Mouse (Mus musculus): ENCODE measurements around the gene Cetn3. TPM values are rescaled to one million over a fixed set of nuclear protein-coding genes. Genes with fewer than 3 reads are reported as not detected.

Cetn3 gene
- polyA plus RNA-seq, 2 experiments = 64.1 to 142 TPM

GRCm38 (mm10) chr13:81836386-81837177 is 53.7 kb downstream of the Cetn3 start:
- H3K9ac ChIP-seq (replicated peaks) = no peak overlapping the region
- no peaks in the 10 kb centered on the region for H3K27me3 ChIP-seq (ENCODE audit: control insufficient read depth, insufficient read depth, low read length)
- no peak for ATAC-seq (ENCODE audit: insufficient read depth)
- WGBS (ENCODE audit: insufficient replicate concordance) = 59% methylated on average over 9 of the region's 9 CpGs
- no peak overlapping the region for H3K4me3 ChIP-seq (ENCODE audit: insufficient read depth in 1 of 2, low read depth in 2 of 2, low read length in 2 of 2)
- H3K4me2 ChIP-seq (ENCODE audit: low read depth) = no peak overlapping the region
- no peak overlapping the region for H3K27ac ChIP-seq
- H3K36me3 ChIP-seq (replicated peaks; ENCODE audit: control insufficient read depth, insufficient read depth, low read depth) = no peaks in the 10 kb centered on the region
- no peaks in the 10 kb centered on the region for H3K4me1 ChIP-seq (replicated peaks; ENCODE audit: control insufficient read depth in 2 of 2, insufficient read depth in 2 of 2, low read length in 1 of 2)
- DNase-seq (ENCODE audit: low read depth in 3 of 3, low spot score in 3 of 3) = no peak
- TF ChIP-seq CTCF (IDR thresholded peaks at IDR 0.05; ENCODE audit: low read depth) (no peak), EP300 (IDR thresholded peaks at IDR 0.05; ENCODE audit: low read depth) (no peak)
- H3K9me3 ChIP-seq (ENCODE audit: control insufficient read depth, low read length) = no peaks in the 10 kb centered on the region

- TF ChIP-seq CTCF (IDR thresholded peaks at IDR 0.05; ENCODE audit: low read depth) = no peak
- TF ChIP-seq EP300 (IDR thresholded peaks at IDR 0.05; ENCODE audit: low read depth) = no peak
- H3K9me3 ChIP-seq (ENCODE audit: control insufficient read depth, low read length) = no peaks in the 10 kb centered on the region
- 60% methylated on average over 5 of the region's 5 CpGs for WGBS (ENCODE audit: insufficient replicate concordance)
- H3K4me1 ChIP-seq (replicated peaks; ENCODE audit: control insufficient read depth in 2 of 2, insufficient read depth in 2 of 2, low read length in 1 of 2) = no peaks in the 10 kb centered on the region
- ATAC-seq (ENCODE audit: insufficient read depth) (no peak), DNase-seq (ENCODE audit: low read depth in 3 of 3, low spot score in 3 of 3) (no peak)
- no peak overlapping the region for H3K4me3 ChIP-seq (ENCODE audit: insufficient read depth in 1 of 2, low read depth in 2 of 2, low read length in 2 of 2)
- H3K36me3 ChIP-seq (replicated peaks; ENCODE audit: control insufficient read depth, insufficient read depth, low read depth) = no peaks in the 10 kb centered on the region
- H3K27me3 ChIP-seq (ENCODE audit: control insufficient read depth, insufficient read depth, low read length) = no peaks in the 10 kb centered on the region
- H3K4me2 ChIP-seq (ENCODE audit: low read depth) = no peak overlapping the region
- H3K9ac ChIP-seq (replicated peaks) = no peak overlapping the region
- no peak overlapping the region for H3K27ac ChIP-seq
Measured at GRCm38 (mm10) chr13:81838016-81838415, 55.1 kb downstream of the Cetn3 start.

- TF ChIP-seq CTCF (IDR thresholded peaks at IDR 0.05; ENCODE audit: low read depth) (no peak), EP300 (IDR thresholded peaks at IDR 0.05; ENCODE audit: low read depth) (no peak)
- Histone ChIP-seq H3K4me3 (ENCODE audit: insufficient read depth in 1 of 2, low read depth in 2 of 2, low read length in 2 of 2) (no peak overlapping the region), H3K4me1 (replicated peaks; ENCODE audit: control insufficient read depth in 2 of 2, insufficient read depth in 2 of 2, low read length in 1 of 2) (no peaks in the 10 kb centered on the region), H3K36me3 (replicated peaks; ENCODE audit: control insufficient read depth, insufficient read depth, low read depth) (no peaks in the 10 kb centered on the region), H3K27me3 (ENCODE audit: control insufficient read depth, insufficient read depth, low read length) (no peaks in the 10 kb centered on the region), H3K9me3 (ENCODE audit: control insufficient read depth, low read length) (no peaks in the 10 kb centered on the region), H3K9ac (replicated peaks) (no peak overlapping the region), H3K27ac (no peak overlapping the region), H3K4me2 (ENCODE audit: low read depth) (no peak overlapping the region)
- DNase-seq (ENCODE audit: low read depth in 3 of 3, low spot score in 3 of 3) (no peak), ATAC-seq (ENCODE audit: insufficient read depth) (no peak)
Measured at GRCm38 (mm10) chr13:81838948-81839347, 56.1 kb downstream of the Cetn3 start.

- Histone ChIP-seq H3K27me3 (ENCODE audit: control insufficient read depth, insufficient read depth, low read length) (no peaks in the 10 kb centered on the region), H3K9me3 (ENCODE audit: control insufficient read depth, low read length) (no peaks in the 10 kb centered on the region), H3K4me2 (ENCODE audit: low read depth) (no peak overlapping the region), H3K27ac (no peak overlapping the region), H3K4me1 (replicated peaks; ENCODE audit: control insufficient read depth in 2 of 2, insufficient read depth in 2 of 2, low read length in 1 of 2) (no peaks in the 10 kb centered on the region), H3K9ac (replicated peaks) (no peak overlapping the region), H3K36me3 (replicated peaks; ENCODE audit: control insufficient read depth, insufficient read depth, low read depth) (no peaks in the 10 kb centered on the region), H3K4me3 (ENCODE audit: insufficient read depth in 1 of 2, low read depth in 2 of 2, low read length in 2 of 2) (no peak overlapping the region)
- DNase-seq (ENCODE audit: low read depth in 3 of 3, low spot score in 3 of 3) (no peak), ATAC-seq (ENCODE audit: insufficient read depth) (no peak)
- WGBS (ENCODE audit: insufficient replicate concordance) = 70% methylated on average over 5 of the region's 5 CpGs
- TF ChIP-seq CTCF (IDR thresholded peaks at IDR 0.05; ENCODE audit: low read depth) (no peak), EP300 (IDR thresholded peaks at IDR 0.05; ENCODE audit: low read depth) (no peak)
Measured at GRCm38 (mm10) chr13:81840246-81840645, 57.4 kb downstream of the Cetn3 start.

- Histone ChIP-seq H3K4me1 (replicated peaks; ENCODE audit: control insufficient read depth in 2 of 2, insufficient read depth in 2 of 2, low read length in 1 of 2) (no peaks in the 10 kb centered on the region), H3K36me3 (replicated peaks; ENCODE audit: control insufficient read depth, insufficient read depth, low read depth) (no peaks in the 10 kb centered on the region), H3K9ac (replicated peaks) (no peak overlapping the region), H3K27ac (no peak overlapping the region), H3K4me3 (ENCODE audit: insufficient read depth in 1 of 2, low read depth in 2 of 2, low read length in 2 of 2) (no peak overlapping the region), H3K4me2 (ENCODE audit: low read depth) (no peak overlapping the region), H3K9me3 (ENCODE audit: control insufficient read depth, low read length) (no peaks in the 10 kb centered on the region), H3K27me3 (ENCODE audit: control insufficient read depth, insufficient read depth, low read length) (no peaks in the 10 kb centered on the region)
- 72% methylated on average over 5 of the region's 5 CpGs for WGBS (ENCODE audit: insufficient replicate concordance)
- ATAC-seq (ENCODE audit: insufficient read depth) = no peak
- DNase-seq (ENCODE audit: low read depth in 3 of 3, low spot score in 3 of 3) = no peak
- TF ChIP-seq CTCF (IDR thresholded peaks at IDR 0.05; ENCODE audit: low read depth) (no peak), EP300 (IDR thresholded peaks at IDR 0.05; ENCODE audit: low read depth) (no peak)
Measured at GRCm38 (mm10) chr13:81840646-81841045, 57.8 kb downstream of the Cetn3 start.
